Mouse (Mus musculus) small intestine, adult 2 months (tissue): ENCODE results near the gene Ercc4. TPM values are rescaled to one million over a fixed set of nuclear protein-coding genes. Genes with fewer than 3 reads are reported as not detected.

ENCODE experiments used
- H3K27ac ChIP-seq: fragments of 200-500 bp; 2 replicates; pipeline ENCODE4 v1.5.1; 2012; ENCODE audit warnings: low read depth, low read length, control low read depth, inconsistent platforms; ENCODE audit not compliant: insufficient read depth
- H3K27me3 ChIP-seq: fragments of 200-500 bp; 2 replicates; pipeline ENCODE4 v1.6.1; 2012; ENCODE audit warnings: mild to moderate bottlenecking, moderate library complexity, low read length, inconsistent platforms; ENCODE audit not compliant: control insufficient read depth, insufficient read depth
- H3K36me3 ChIP-seq: fragments of 200-500 bp; 2 replicates; pipeline ENCODE4 v1.6.1; 2012; ENCODE audit warnings: mild to moderate bottlenecking, low read length, control low read depth, inconsistent platforms; ENCODE audit not compliant: control insufficient read depth, insufficient read depth
- H3K4me1 ChIP-seq: fragments of 200-500 bp; 2 replicates; pipeline ENCODE4 v1.6.1; 2012; ENCODE audit warnings: low read length, inconsistent platforms, mixed read lengths; ENCODE audit not compliant: control insufficient read depth, insufficient read depth, insufficient read length
- H3K4me3 ChIP-seq: fragments of 200-500 bp; 2 replicates; pipeline ENCODE4 v1.5.1; 2012; ENCODE audit warnings: low read depth, mild to moderate bottlenecking, control low read depth, inconsistent platforms, low read length, moderate library complexity
- CTCF ChIP-seq: fragments of 200-500 bp; IDR thresholded peaks from 2 replicates; pipeline ENCODE4 v1.5.1; 2012; ENCODE audit warnings: low read depth, mild to moderate bottlenecking, control low read depth, inconsistent platforms, low read length, moderate library complexity, mixed read lengths; ENCODE audit not compliant: insufficient replicate concordance, insufficient read length; ENCODE audit errors: extremely low read depth
- POLR2A ChIP-seq: fragments of 200-500 bp; IDR thresholded peaks from 2 replicates; pipeline ENCODE4 v1.6.1; 2012; ENCODE audit warnings: low read depth, mild to moderate bottlenecking, control low read depth, inconsistent platforms, low read length, moderate library complexity
- WGBS: fragments of 180-500 bp; shearing (Covaris S2); methylation state at CpG from one replicate; pipeline ENCODE4 v1.1.7; 2018; 5-methylcytosine and 5-hydroxymethylcytosine counted together
- polyA plus RNA-seq: library from polyadenylated mRNA; depleted of rRNA; stranded (reverse); fragments of >200 nt; gene quantifications from 2 replicates; pipeline ENCODE4 v1.2.3, GENCODE M21; 2012

Gene Ercc4
- polyA plus RNA-seq, 1 experiment = 10.9 TPM

- 91% methylated on average over 8 of the region's 8 CpGs for WGBS
- Histone ChIP-seq H3K36me3 (peaks cover 30% of the 10 kb centered on the region), H3K27ac (no peak overlapping the region), H3K27me3 (no peaks in the 10 kb centered on the region), H3K4me1 (no peaks in the 10 kb centered on the region), H3K4me3 (no peak overlapping the region)
- TF ChIP-seq CTCF = no peak
- TF ChIP-seq POLR2A = no peak
Measured at GRCm38 (mm10) chr16:13149950-13150349, 40.5 kb downstream of the Ercc4 start.

GRCm38 (mm10) chr16:13150790-13151189, 41.3 kb downstream of the Ercc4 start:
- 95% methylated on average over 6 of the region's 6 CpGs for WGBS
- Histone ChIP-seq H3K27ac (no peak overlapping the region), H3K4me1 (no peaks in the 10 kb centered on the region), H3K27me3 (no peaks in the 10 kb centered on the region), H3K36me3 (peaks cover 28% of the 10 kb centered on the region), H3K4me3 (no peak overlapping the region)
- TF ChIP-seq POLR2A (no peak), CTCF (no peak)

GRCm38 (mm10) chr16:13152475-13152874, 43.0 kb downstream of the Ercc4 start:
- TF ChIP-seq CTCF (no peak), POLR2A (no peak)
- Histone ChIP-seq H3K4me3 (no peak overlapping the region), H3K4me1 (no peaks in the 10 kb centered on the region), H3K36me3 (peaks cover 15% of the 10 kb centered on the region), H3K27me3 (no peaks in the 10 kb centered on the region), H3K27ac (no peak overlapping the region)
- 79% methylated on average over 5 of the region's 5 CpGs for WGBS

GRCm38 (mm10) chr16:13153215-13153614, 43.7 kb downstream of the Ercc4 start:
- H3K4me3 ChIP-seq = no peak overlapping the region
- H3K27ac ChIP-seq = no peak overlapping the region
- H3K27me3 ChIP-seq = no peaks in the 10 kb centered on the region
- H3K4me1 ChIP-seq = no peaks in the 10 kb centered on the region
- 95% methylated on average over 4 of the region's 4 CpGs for WGBS
- peaks cover 10% of the 10 kb centered on the region for H3K36me3 ChIP-seq
- TF ChIP-seq POLR2A = no peak

- Histone ChIP-seq H3K36me3 (peaks cover 2% of the 10 kb centered on the region), H3K27me3 (no peaks in the 10 kb centered on the region), H3K27ac (no peak overlapping the region), H3K4me1 (no peaks in the 10 kb centered on the region), H3K4me3 (no peak overlapping the region)
- TF ChIP-seq CTCF (no peak), POLR2A (no peak)
Measured at GRCm38 (mm10) chr16:13154352-13154751, 44.9 kb downstream of the Ercc4 start.

- no peaks in the 10 kb centered on the region for H3K36me3 ChIP-seq
- WGBS = 41% methylated on average over 6 of the region's 6 CpGs
- H3K27me3 ChIP-seq = no peaks in the 10 kb centered on the region
- H3K4me1 ChIP-seq = peaks cover 2% of the 10 kb centered on the region
- TF ChIP-seq CTCF = no peak
- no peak for TF ChIP-seq POLR2A
- H3K27ac ChIP-seq = no peak overlapping the region
- no peak overlapping the region for H3K4me3 ChIP-seq
Measured at GRCm38 (mm10) chr16:13157314-13157713, 47.8 kb downstream of the Ercc4 start.

- H3K27ac ChIP-seq = no peak overlapping the region
- H3K36me3 ChIP-seq = no peaks in the 10 kb centered on the region
- 57% methylated on average over 3 of the region's 3 CpGs for WGBS
- H3K4me3 ChIP-seq = no peak overlapping the region
- H3K27me3 ChIP-seq = no peaks in the 10 kb centered on the region
- TF ChIP-seq POLR2A = no peak
- TF ChIP-seq CTCF = peak; percentile 21; the same call in 1 of the 2 replicates
- H3K4me1 ChIP-seq = peaks cover 2% of the 10 kb centered on the region
Measured at GRCm38 (mm10) chr16:13158153-13158670, 48.7 kb downstream of the Ercc4 start.
